In the genomic region with DNA sequence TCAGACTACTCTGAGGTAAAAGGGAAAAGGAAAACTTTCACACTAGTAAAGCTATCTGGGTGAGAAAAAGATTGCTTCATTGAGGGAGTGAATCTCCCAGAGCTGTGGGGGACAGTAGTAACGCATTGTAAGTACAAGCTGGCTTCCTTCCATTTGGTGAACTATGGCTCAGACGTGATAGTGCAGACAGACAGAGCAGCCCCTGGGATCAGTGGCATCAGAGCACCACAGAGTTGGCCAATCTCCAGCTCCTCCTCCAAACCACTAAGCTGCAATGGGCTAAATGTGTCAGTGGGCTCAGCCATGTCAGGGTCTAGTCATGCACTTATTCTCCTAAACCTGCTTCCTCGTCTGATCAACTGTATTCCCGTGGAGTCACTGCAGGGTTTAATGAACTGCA, we compare ENCODE assay signal across 12 mouse cellular contexts. TPM values are rescaled to one million over a fixed set of nuclear protein-coding genes. Genes with fewer than 3 reads are reported as not detected.
A peak's percentile ranks its signal among the peaks of the same experiment; 100 is the strongest.
DNase-seq lines count a peak whose midpoint lies in the region; ATAC-seq and TF ChIP-seq lines count a peak whose summit lies in the region.
"Had no signal": no experiment of that assay in that cellular context is flagged by ENCODE, and none has a peak within 500 bp of the region (broad histone marks: within the 10 kb centered on the region; RNA-seq: fewer than 3 reads in every experiment).

No protein-coding gene starts in this region.

- no peaks in the 10 kb centered on the region for H3K9me3 ChIP-seq in heart, postnatal 0 days (replicated peaks; ENCODE audit: control insufficient read depth, low read length)
- H3K9me3 ChIP-seq in lung, postnatal 0 days (ENCODE audit: low read length) = no peaks in the 10 kb centered on the region
- H3K9me3 ChIP-seq in midbrain, embryonic 14.5 days (ENCODE audit: control insufficient read depth, low read length) = no peaks in the 10 kb centered on the region
- no peaks in the 10 kb centered on the region for H3K9me3 ChIP-seq in neural tube, embryonic 15.5 days (replicated peaks)
- H3K9me3 ChIP-seq: heart, embryonic 10.5 days had no signal

- no peak for DNase-seq in heart, postnatal 0 days (ENCODE audit: low spot score)
- no peak for DNase-seq in heart, postnatal 25 days (ENCODE audit: low spot score)
- peak; percentile 43 for DNase-seq in lung, postnatal 0 days (ENCODE audit: low spot score)
- no peak for DNase-seq in lung, postnatal 25 days (ENCODE audit: low spot score)
- no peak for DNase-seq in midbrain, embryonic 14.5 days
- DNase-seq: adrenal gland, postnatal 14 days; left cerebral cortex, postnatal 4 days had no signal

- peaks cover 24% of the 10 kb centered on the region for H3K4me1 ChIP-seq in heart, postnatal 0 days (ENCODE audit: control insufficient read depth, insufficient read depth)
- H3K4me1 ChIP-seq in lung, postnatal 0 days (ENCODE audit: insufficient read depth, low read depth, low read length) = peaks cover 7% of the 10 kb centered on the region; the same call in 1 of the 2 replicates
- no peaks in the 10 kb centered on the region for H3K4me1 ChIP-seq in midbrain, embryonic 14.5 days (ENCODE audit: control insufficient read depth, insufficient read depth, low read length)
- peaks cover 14% of the 10 kb centered on the region; the same call in 1 of the 2 replicates for H3K4me1 ChIP-seq in neural tube, embryonic 15.5 days

- intact Hi-C loops in heart, postnatal 25 days (cut with DNase I) = no loop called here

- H3K4me2 ChIP-seq in heart, postnatal 0 days (ENCODE audit: low read depth, low read length) = no peak overlapping the region
- H3K4me2 ChIP-seq in lung, postnatal 0 days (replicated peaks; ENCODE audit: low read depth, low read length) = no peak overlapping the region
- H3K4me2 ChIP-seq in midbrain, embryonic 14.5 days (ENCODE audit: low read length) = no peak overlapping the region
- H3K4me2 ChIP-seq in neural tube, embryonic 15.5 days = no peak overlapping the region

- no peak overlapping the region for H3K4me3 ChIP-seq in heart, postnatal 0 days (ENCODE audit: low read depth, low read length)
- H3K4me3 ChIP-seq in lung, postnatal 0 days (ENCODE audit: low read depth, low read length) = no peak overlapping the region
- no peak overlapping the region for H3K4me3 ChIP-seq in midbrain, embryonic 14.5 days (replicated peaks; ENCODE audit: low read depth, low read length)
- no peak overlapping the region for H3K4me3 ChIP-seq in neural tube, embryonic 15.5 days (replicated peaks)
- H3K4me3 ChIP-seq: heart, embryonic 10.5 days had no signal

- TF ChIP-seq EP300 in heart, postnatal 0 days (IDR thresholded peaks at IDR 0.05; ENCODE audit: low read depth) = no peak
- TF ChIP-seq EP300 in lung, postnatal 0 days (IDR thresholded peaks at IDR 0.05) = no peak

- peaks cover 43% of the 10 kb centered on the region for H3K36me3 ChIP-seq in heart, postnatal 0 days (replicated peaks; ENCODE audit: control insufficient read depth, insufficient read depth, low read length)
- H3K36me3 ChIP-seq in lung, postnatal 0 days (ENCODE audit: insufficient read depth, low read length) = 0 out of 2 replicates have a peak, but pooled peaks cover 11% of the 10 kb centered on the region
- H3K36me3 ChIP-seq in midbrain, embryonic 14.5 days (ENCODE audit: control insufficient read depth, insufficient read depth, low read length) = peaks cover 28% of the 10 kb centered on the region
- peaks cover 23% of the 10 kb centered on the region for H3K36me3 ChIP-seq in neural tube, embryonic 15.5 days

- no peak overlapping the region for H3K9ac ChIP-seq in heart, postnatal 0 days (replicated peaks; ENCODE audit: low read depth, low read length)
- H3K9ac ChIP-seq in lung, postnatal 0 days (replicated peaks; ENCODE audit: low read depth) = no peak overlapping the region
- H3K9ac ChIP-seq in midbrain, embryonic 14.5 days (replicated peaks; ENCODE audit: low read length) = no peak overlapping the region
- no peak overlapping the region for H3K9ac ChIP-seq in neural tube, embryonic 15.5 days (replicated peaks)

- WGBS in heart, postnatal 0 days = 35% methylated on average over 4 of the region's 4 CpGs
- WGBS in lung, postnatal 0 days = 67% methylated on average over 4 of the region's 4 CpGs
- 82% methylated on average over 4 of the region's 4 CpGs for WGBS in midbrain, embryonic 14.5 days
- WGBS in neural tube, embryonic 15.5 days = 66% methylated on average over 4 of the region's 4 CpGs

- ATAC-seq in heart, postnatal 0 days (ENCODE audit: insufficient read depth, low read depth) = no peak
- 0 out of 2 replicates have a peak, but pooled peaks have one; percentile 25 for ATAC-seq in lung, postnatal 0 days
- peak; percentile 80 for ATAC-seq in granulocyte monocyte progenitor cell, adult 5-6 weeks (replicated peaks; ENCODE audit: poor library complexity, severe bottlenecking)
- peak; percentile 42; the same call in 1 of the 2 replicates for ATAC-seq in neutrophil, adult 5-6 weeks (ENCODE audit: extremely low read depth, insufficient number of reproducible peaks, low FRiP score, poor library complexity, severe bottlenecking)
- ATAC-seq in midbrain, embryonic 14.5 days (ENCODE audit: low FRiP score, low TSS enrichment) = no peak
- ATAC-seq in neural tube, embryonic 15.5 days (ENCODE audit: low FRiP score) = no peak
- ATAC-seq: hindbrain, embryonic 16.5 days had no signal

- no peaks in the 10 kb centered on the region for H3K27me3 ChIP-seq in heart, postnatal 0 days (ENCODE audit: control insufficient read depth, insufficient read depth, low read length)
- H3K27me3 ChIP-seq in lung, postnatal 0 days (replicated peaks; ENCODE audit: insufficient read depth, low read length) = no peaks in the 10 kb centered on the region
- H3K27me3 ChIP-seq in midbrain, embryonic 14.5 days (ENCODE audit: control insufficient read depth, insufficient read depth, low read length) = no peaks in the 10 kb centered on the region
- H3K27me3 ChIP-seq in neural tube, embryonic 15.5 days (replicated peaks) = no peaks in the 10 kb centered on the region

- TF ChIP-seq CTCF in heart, postnatal 0 days (IDR thresholded peaks at IDR 0.05; ENCODE audit: low read depth) = no peak
- no peak for TF ChIP-seq CTCF in lung, postnatal 0 days (IDR thresholded peaks at IDR 0.05)

- H3K27ac ChIP-seq in heart, postnatal 0 days (ENCODE audit: low read depth) = 0 out of 2 replicates have a peak overlapping the region, but pooled peaks have one; percentile 22
- H3K27ac ChIP-seq in lung, postnatal 0 days (ENCODE audit: low read length) = no peak overlapping the region
- H3K27ac ChIP-seq in midbrain, embryonic 14.5 days (replicated peaks; ENCODE audit: low read depth, low read length) = no peak overlapping the region
- no peak overlapping the region for H3K27ac ChIP-seq in neural tube, embryonic 15.5 days (replicated peaks)
- H3K27ac ChIP-seq: heart, embryonic 10.5 days had no signal

RNA-seq across cellular contexts. Expression of gene Rnf141, which starts 20.7 kb away (rescaled TPM):
- 59.9 and 144 TPM in 2 replicates for total RNA-seq in heart, postnatal 0 days (2014; rRNA removed; ENCODE audit: low replicate concordance)
- polyA plus RNA-seq in heart, postnatal 0 days (2015; fragmentation: Nextera tagmentation; extraction: Ambion mirVana) = 22.7 and 26.4 TPM in 2 replicates
- total RNA-seq in heart, postnatal 25 days (2021) = 10 to 100 TPM; 31.9 to 41.0 TPM
- 31.6 and 33.8 TPM in 2 replicates for polyA plus RNA-seq in lung, postnatal 0 days (2015; fragmentation: Nextera tagmentation; extraction: Ambion mirVana)
- total RNA-seq in granulocyte monocyte progenitor cell, adult 5-6 weeks (2014; fragmentation: Nextera tagmentation) = 19.0 and 33.8 TPM in 2 replicates
- total RNA-seq in granulocyte monocyte progenitor cell, adult 5-6 weeks (2017) = 40.7 and 47.4 TPM in 2 replicates
- 70.6 and 74.5 TPM in 2 replicates for total RNA-seq in neutrophil, adult 5-6 weeks (2017)
- polyA plus RNA-seq in midbrain, embryonic 14.5 days (2014; fragmentation: Nextera tagmentation; extraction: Ambion mirVana) = 24.0 and 38.3 TPM in 2 replicates
- 35.2 and 35.8 TPM in 2 replicates for polyA plus RNA-seq in neural tube, embryonic 15.5 days (2015; fragmentation: Nextera tagmentation; extraction: Ambion mirVana)

RNA-seq across cellular contexts. Expression of gene Lyve1, which starts 39.4 kb away (rescaled TPM):
- total RNA-seq in heart, postnatal 0 days (2014; rRNA removed; ENCODE audit: low replicate concordance) = 38.9 and 56.7 TPM in 2 replicates
- polyA plus RNA-seq in heart, postnatal 0 days (2015; fragmentation: Nextera tagmentation; extraction: Ambion mirVana) = 13.8 and 15.2 TPM in 2 replicates
- 10 to 100 TPM; 21.8 to 22.0 TPM for total RNA-seq in heart, postnatal 25 days (2021)
- polyA plus RNA-seq in lung, postnatal 0 days (2015; fragmentation: Nextera tagmentation; extraction: Ambion mirVana) = 226 and 360 TPM in 2 replicates
- total RNA-seq in granulocyte monocyte progenitor cell, adult 5-6 weeks (2014; fragmentation: Nextera tagmentation) = not detected in 2 replicates
- total RNA-seq in granulocyte monocyte progenitor cell, adult 5-6 weeks (2017) = not detected in 2 replicates
- not detected in 2 replicates for total RNA-seq in neutrophil, adult 5-6 weeks (2017)
- 4.7 TPM in 1 of 2 replicates, not detected in the other for polyA plus RNA-seq in midbrain, embryonic 14.5 days (2014; fragmentation: Nextera tagmentation; extraction: Ambion mirVana)
- 5.7 and 6.7 TPM in 2 replicates for polyA plus RNA-seq in neural tube, embryonic 15.5 days (2015; fragmentation: Nextera tagmentation; extraction: Ambion mirVana)

RNA-seq across cellular contexts. Expression of gene Ampd3, which starts 55.6 kb away (rescaled TPM):
- 12.2 and 19.7 TPM in 2 replicates for total RNA-seq in heart, postnatal 0 days (2014; rRNA removed; ENCODE audit: low replicate concordance)
- polyA plus RNA-seq in heart, postnatal 0 days (2015; fragmentation: Nextera tagmentation; extraction: Ambion mirVana) = 12.8 and 15.6 TPM in 2 replicates
- 10 to 100 TPM; 46.0 to 46.2 TPM for total RNA-seq in heart, postnatal 25 days (2021)
- 5.0 and 5.2 TPM in 2 replicates for polyA plus RNA-seq in lung, postnatal 0 days (2015; fragmentation: Nextera tagmentation; extraction: Ambion mirVana)
- total RNA-seq in granulocyte monocyte progenitor cell, adult 5-6 weeks (2014; fragmentation: Nextera tagmentation) = 3.5 and 6.2 TPM in 2 replicates
- total RNA-seq in granulocyte monocyte progenitor cell, adult 5-6 weeks (2017) = 1.4 and 2.1 TPM in 2 replicates
- total RNA-seq in neutrophil, adult 5-6 weeks (2017) = 60.2 and 63.0 TPM in 2 replicates
- 7.8 and 8.2 TPM in 2 replicates for polyA plus RNA-seq in midbrain, embryonic 14.5 days (2014; fragmentation: Nextera tagmentation; extraction: Ambion mirVana)
- polyA plus RNA-seq in neural tube, embryonic 15.5 days (2015; fragmentation: Nextera tagmentation; extraction: Ambion mirVana) = 12.0 and 12.6 TPM in 2 replicates

Comparison
In these comparisons a context has a peak if more than half of its experiments do, and no peak if none do; other contexts are left out.
1. ATAC-seq: peak in lung, postnatal 0 days (single experiment), granulocyte monocyte progenitor cell, adult 5-6 weeks (single experiment) and neutrophil, adult 5-6 weeks (single experiment); none in heart, postnatal 0 days (single experiment), midbrain, embryonic 14.5 days (single experiment) and neural tube, embryonic 15.5 days (single experiment).
2. RNA of gene Lyve1, which starts 39.4 kb away (total RNA-seq): 38.9 to 56.7 TPM in heart, postnatal 0 days and 21.8 to 22.0 TPM in heart, postnatal 25 days; not detected in granulocyte monocyte progenitor cell, adult 5-6 weeks and not detected in neutrophil, adult 5-6 weeks; every median in the first group is over 10 times any median in the second.